Mouse (Mus musculus): Measurements from ENCODE around the gene Efnb2. TPM values are rescaled to one million over a fixed set of nuclear protein-coding genes. Genes with fewer than 3 reads are reported as not detected.

Efnb2 gene
- polyA plus RNA-seq (2014; fragmentation: Illumina TruSeq; extraction: RNeasy Lipid Tissue Mini Kit (QIAGEN cat#74804); ENCODE audit: insufficient read depth, low read depth, low replicate concordance) = 50.1 TPM

DNA sequence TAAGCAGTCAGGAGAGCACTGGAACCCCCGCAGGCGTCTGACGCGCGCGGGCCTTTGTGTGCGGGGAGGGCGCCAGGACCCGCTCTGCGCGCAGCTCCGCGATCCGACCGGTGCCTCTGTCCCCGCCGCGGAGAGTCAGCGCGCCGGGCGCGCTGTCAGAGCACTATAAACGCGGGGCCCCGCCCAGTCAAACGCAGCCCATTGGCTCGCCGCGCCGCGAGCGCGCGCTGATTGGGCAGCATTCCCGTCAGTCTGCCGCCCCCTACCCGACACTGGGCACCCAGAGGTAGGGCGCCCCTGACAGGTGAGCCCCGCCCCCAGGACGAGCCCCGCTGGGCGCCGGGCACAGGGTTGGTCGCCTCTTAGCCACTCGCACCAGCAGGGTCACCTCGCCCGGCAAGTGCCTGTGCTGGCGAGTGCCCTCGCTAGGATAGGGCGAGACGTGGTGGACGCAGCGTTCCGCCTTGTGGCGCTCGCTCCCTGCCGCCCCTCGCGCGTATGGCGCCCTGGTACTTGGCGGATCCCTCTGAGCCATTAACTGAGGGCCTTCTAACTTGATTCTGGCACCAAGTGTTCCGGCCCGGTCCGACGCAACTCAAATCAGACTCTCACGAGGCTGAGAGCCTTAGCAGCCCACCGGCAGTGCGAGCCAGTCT is at the start of gene Efnb2:
Gene Efnb2 (minus strand): TSS at position 140 of the 656 bp plus-strand sequence.

GRCm38 (mm10) chr8:8690146-8691092 is 29.4 kb upstream of the Efnb2 start, which contains the start of gene Arglu1:
Arglu1 (minus strand) TSS chr8:8690521.

Other genes with a start within 250 kb of the Efnb2 start
- gene Arglu1, start 29.3 kb upstream of the Efnb2 start, polyA plus RNA-seq (2014; fragmentation: Illumina TruSeq; extraction: RNeasy Lipid Tissue Mini Kit (QIAGEN cat#74804); ENCODE audit: insufficient read depth, low read depth, low replicate concordance) = 37.0 TPM